Mouse (Mus musculus) gastrocnemius, postnatal 4 days (tissue): ENCODE measurements around the gene Cpne9. TPM values are rescaled to one million over a fixed set of nuclear protein-coding genes. Genes with fewer than 3 reads are reported as not detected.

ENCODE experiments used
- DNase-seq, 2 experiments: peaks; one replicate each; pipeline ENCODE4 v3.0.0; 2021 to 2022; ENCODE audit warnings: low spot score in 2 of 2, mixed read lengths in 2 of 2
- long read RNA-seq, 2 experiments: library from polyadenylated mRNA; stranded (forward); transcript quantifications; one replicate each; pipeline ENCODE4 v2.0.0; 2021
- total RNA-seq, 2 experiments: library from RNA; stranded (reverse); gene quantifications; 2 replicates each; pipeline ENCODE4 v1.2.3; 2021

Cpne9 gene
- total RNA-seq: under 1 TPM in 1 of 2 experiments, not detected in 1; 0.36 TPM
- long read RNA-seq, experiment 1: 0 reads
- long read RNA-seq, experiment 2: 0 reads

DNA sequence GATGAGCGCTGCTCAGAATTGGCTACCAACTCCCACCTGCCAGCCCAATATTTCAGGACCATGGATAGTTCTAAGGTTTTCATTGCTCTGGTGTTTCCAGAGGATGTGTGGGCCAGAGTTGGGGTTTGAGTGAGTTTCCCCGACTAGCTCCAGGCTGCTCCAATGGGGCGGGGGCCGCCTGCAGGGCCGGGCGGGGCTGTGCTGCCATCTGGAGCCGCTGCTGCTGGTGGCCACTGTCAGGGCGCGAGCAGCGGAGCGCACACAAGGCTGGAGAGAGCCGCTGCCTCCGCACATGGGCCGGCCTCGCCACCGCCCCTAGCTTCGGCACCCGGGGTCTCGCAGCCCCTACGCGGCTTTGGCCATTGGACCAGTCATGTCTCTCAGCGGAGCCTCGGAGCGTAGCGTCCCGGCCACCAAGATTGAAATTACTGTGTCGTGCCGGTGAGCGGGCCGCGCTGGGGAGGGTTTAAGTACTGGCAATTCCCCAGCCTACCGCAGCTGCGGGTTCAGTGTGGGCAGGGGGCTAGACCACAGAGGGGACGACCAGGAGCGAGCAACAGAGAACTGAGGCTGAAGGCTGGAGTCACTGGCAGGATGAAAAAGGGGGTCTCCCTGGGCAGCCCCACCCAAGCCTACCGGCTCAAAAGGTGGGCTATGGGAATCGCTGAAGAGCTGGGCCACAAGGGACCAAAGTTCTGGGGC lies at the start of gene Cpne9:
Gene Cpne9, plus strand, starts transcription at position 207 of the 702 bp plus-strand sequence.
- DNase-seq: no peak

DNA sequence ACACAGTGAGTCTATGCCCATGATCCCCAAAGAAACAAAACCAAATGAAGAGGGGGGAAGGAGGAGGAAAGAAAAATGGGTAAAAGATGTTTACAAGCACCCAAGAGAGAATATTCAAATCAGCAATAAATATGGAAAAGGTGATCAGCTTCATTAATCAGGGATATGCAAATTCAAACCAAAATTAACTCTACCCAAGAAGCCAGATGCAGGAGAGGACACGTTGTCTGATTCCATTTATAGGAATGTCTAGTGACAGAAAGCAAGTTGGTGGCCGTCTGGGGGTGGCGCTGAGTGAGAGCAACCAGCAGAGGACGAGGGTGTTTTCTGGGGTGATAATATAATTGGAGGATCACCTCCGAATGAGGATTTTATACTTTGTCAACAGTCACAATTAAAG lies 47.0 kb upstream of the Cpne9 start:
- DNase-seq: no peak

DNA sequence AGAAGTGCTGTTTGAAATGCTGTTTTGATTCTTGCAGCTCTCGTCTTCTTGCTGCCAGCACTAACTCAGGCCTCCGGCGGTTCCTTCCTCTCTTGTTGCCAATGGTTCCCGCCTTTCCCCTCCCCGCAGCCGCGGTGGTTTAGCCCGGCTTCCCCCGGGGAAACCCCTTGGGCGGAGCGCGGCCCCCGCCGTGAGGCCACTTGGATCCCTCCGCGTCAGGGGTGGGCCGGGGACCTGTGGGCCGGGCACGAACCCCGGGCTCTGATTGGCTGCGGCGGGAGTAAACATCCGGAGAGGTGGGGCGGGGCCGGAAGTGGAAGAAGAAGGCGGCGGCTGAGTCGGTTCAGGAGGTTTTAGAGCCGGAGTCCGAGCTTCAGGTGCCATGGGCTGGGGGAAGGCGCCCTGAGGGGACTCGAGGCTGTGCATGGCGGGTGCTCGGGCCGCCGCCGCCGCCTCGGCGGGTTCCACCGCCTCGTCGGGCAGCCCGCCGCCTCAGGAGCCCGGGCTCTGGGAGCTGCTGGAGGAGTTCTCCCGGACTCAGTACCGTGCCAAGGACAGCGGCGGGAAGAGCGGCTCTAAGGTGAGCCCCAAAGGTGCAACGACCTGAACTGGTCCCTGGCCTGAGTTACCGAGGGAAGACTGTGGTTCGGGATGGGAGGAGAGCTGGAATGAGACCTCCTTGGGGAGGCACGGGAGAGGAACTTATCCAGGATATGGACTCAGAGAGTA lies 44.4 kb upstream of the Cpne9 start, which contains the start of gene Mtmr14:
Gene Mtmr14, plus strand, starts transcription at position 302 of the 729 bp plus-strand sequence.
- DNase-seq: peak; percentile 99

DNA sequence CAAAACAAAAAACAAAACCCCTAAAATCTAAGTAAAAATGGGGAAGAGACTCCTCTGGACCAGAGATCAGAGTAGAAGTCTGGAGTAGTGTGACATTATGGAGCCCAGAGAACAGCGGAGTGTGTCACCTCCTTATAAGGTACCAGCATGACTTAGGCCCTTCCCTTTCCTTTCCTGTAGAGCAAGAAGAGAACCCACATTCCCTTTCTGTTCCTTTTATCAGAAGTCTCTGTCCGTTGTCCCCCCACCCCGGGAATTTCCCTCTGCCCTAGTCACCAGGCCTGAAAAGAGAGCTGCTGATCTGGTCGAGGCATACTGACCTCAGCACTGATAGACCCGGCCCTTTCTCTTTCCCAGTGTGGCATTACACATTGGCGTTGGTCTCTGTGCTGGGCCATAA lies 43.7 kb upstream of the Cpne9 start:
- DNase-seq: no peak

DNA sequence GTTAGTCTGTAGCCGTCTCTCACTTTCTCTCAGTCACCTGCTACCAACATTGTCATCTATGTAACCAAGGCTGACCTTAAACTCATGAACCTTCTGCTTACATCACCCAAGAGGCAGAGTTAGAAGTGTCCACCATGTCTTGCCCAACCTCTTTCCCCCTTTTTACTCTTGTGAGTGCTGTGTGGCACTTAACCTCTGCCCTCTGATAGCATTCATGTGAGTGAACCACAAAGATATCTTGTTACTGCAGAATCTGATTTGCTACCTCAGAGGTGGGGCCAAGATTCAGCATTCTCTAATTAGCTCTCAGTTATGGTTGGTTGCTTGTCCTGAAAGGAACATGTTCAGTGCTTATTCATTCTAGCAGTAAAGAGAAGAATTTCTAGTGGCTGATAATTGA lies 39.4 kb upstream of the Cpne9 start:
- no peak for DNase-seq

DNA sequence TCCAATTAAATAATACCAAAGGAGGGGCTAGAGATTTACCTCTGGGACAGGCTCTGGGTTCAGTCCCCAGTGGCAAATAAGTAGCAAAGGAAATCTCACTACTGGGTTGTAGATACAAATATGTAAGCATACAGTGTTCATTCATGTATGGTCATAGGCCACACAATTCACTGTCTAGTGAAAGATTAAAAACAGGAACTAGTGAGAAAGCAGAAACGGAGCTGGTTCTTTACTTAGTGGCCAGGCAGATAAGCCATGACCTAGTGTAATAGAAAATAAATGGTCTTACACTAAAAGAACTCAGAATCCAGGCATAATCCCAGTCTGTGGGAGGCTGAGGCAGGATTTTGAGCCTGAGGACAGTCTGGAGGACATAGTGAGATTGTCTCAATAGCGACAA lies 36.5 kb upstream of the Cpne9 start:
- no peak for DNase-seq

DNA sequence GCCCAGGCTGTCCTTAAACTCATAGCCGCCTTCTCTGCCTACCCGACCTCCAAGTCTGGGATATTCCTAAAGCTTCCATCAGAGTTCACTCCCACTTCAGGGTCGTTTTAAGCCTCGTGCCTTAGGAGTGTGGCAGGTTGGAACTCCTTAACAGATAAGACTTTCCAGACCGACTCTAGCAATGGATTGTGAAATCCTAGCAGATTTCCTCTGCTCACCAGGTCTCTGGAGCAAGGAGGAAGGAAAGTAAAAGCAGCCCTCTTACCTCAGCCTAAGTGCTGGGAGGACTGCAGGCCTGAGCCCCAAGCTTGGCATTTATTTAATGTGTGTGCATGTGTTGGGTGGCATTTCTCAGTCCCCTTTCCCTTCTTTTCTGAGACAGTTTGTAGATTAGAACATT lies 31.3 kb upstream of the Cpne9 start:
- DNase-seq: no peak

DNA sequence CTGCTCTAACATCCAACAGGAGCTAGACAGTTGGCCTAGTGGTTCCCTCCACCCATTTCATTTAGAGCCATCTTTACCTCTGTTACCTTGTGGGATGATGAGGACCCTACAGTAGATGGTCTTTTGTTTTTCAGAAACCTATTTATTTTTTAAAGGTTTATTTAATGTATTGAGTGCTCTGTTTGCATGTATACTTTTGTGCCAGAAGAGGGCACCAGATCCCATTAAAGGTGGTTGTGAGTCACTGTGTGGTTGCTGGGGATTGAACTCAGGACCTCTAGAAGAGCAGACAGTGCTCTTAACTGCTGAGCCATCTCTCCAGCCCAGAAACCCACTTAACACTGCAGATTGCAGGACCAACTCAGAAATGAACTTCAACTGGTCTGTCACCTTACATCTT lies 30.2 kb upstream of the Cpne9 start:
- no peak for DNase-seq

DNA sequence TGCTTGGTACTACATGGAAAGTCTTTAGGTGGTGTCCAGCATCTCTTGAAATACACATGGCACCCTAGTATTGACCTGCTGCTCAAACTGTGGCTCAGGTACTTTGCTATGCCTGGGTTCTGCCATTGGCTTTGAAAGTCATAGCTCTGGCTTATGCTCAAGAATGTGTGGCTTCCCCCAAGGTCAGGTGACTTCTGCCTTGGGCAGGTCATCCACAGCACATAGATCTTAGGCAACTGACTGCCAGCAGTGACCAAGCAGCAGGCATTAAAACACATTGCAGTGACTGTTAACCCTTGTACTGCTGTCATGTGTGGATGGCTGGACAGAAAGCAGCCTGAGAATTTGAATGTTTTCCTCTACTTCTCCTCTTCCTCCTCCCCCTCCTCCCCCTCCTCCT lies 27.2 kb upstream of the Cpne9 start:
- no peak for DNase-seq

DNA sequence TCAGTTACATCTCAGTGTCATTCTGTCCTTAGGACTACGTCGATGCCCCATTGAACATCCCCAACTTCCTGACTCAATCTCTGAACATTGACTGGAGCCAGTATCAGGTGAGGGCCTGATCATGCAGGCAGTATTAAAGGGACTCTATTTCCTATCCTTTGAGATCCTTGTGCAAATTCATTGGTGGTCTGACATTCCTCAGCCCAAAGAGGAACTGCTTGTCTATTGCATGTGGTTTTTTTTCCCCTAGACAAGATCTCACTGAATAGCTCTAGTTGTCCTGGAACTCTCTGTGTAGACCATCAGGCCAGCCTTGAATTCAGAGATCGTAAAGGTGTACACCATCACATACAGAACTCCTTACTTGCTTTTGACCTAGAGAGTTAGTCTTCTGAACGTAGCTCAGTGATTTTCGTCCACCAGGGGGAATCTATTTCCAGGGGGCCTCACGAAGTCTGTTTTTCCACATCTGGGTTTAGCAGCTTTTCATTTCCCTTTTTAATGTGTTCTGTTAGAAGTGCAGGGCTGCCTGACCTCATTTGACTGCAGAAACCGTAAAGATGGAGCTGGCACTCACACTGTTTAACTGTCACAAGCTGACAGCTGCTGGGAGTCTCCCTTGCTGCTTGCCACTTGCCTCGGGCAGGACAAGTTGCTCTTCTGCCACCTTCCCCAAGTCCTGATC lies 20.8 kb upstream of the Cpne9 start:
- DNase-seq: no peak

DNA sequence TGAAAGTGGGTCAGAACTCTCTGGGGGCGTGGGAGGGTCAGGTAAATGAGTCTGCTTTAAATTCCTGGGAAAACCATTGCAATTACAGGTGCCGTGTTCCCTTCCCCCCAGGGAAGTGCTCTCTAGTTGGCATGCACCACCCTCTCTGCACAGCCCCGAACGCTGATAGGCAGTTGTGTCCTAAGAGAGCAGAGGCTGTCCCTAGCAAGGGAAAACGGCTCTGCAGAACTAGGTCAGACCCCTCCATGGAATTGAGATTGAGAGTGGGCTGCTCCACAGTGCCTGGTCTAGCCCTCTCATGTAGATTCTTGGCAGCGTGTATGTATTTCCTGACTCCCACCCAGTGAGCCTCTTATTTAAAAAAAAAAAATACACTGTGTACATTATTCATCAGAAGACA lies 18.6 kb upstream of the Cpne9 start:
- no peak for DNase-seq

DNA sequence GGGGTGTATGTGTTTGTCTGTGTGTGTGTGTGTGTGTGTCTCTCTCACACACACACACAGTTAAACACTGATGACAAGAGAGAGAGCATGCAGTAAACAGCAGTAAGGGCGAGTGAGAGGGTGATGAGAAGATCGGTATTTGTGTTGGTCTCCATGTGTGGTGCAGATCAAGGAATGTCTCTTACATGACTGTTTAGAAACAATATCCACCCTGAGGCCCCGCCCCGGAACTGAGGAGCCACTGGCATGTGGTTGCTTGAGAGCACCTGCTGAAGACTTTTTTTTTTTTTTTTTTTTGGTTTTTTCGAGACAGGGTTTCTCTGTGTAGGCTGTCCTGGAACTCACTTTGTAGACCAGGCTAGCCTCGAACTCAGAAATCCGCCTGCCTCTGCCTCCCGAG lies 17.7 kb upstream of the Cpne9 start:
- DNase-seq: no peak

DNA sequence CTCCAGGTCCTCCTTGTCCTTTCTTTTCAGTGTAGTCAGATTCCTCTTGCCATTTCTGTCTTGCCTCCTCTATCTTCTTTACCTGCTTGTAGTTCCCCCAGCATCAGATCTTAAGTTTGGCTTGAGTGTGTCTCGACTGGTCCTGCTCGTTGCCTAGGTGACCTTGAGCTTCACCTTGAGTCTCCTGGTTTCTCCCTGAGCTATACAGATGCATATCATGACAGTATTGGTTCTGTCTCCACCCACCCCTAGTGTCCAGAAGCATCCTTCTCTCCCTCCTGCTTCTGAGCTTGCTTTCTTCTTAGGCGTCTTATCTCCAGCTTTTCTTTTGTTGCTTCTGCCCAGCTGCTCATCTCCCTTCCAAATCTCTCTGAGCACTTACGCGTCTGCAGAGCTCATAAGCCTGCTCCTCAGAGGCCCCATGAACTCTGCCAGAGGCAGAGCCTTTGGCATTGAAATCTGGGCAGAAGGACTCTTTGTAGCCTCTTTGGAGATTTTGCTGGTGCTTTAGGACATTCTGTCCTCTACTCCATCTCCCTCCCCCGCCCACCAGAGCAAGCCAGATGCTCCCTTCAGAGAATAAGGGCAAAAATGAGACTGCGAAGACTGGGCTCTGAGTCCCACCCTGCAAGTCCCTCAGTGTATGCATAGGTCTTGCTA lies 15.0 kb upstream of the Cpne9 start:
- DNase-seq: no peak

DNA sequence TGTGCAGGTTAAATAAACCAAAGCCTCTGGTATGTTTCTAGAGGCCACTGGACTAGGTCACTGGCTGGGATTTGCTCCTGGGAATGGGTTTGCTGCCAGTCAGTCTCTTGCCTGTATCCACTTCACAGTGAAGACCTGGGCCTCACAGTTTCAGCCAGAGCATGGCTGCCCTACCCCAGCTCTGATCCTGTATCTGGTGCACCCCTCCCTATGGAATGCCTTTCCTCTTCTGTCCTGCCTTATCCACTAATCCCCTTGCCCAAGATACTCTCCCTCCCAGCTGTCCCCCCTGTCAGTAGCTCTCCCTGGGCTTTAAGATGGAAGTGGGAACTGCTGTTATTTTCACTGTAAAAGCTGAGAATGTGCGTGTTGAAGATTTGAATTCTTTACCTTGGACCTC lies 14.1 kb upstream of the Cpne9 start:
- no peak for DNase-seq

DNA sequence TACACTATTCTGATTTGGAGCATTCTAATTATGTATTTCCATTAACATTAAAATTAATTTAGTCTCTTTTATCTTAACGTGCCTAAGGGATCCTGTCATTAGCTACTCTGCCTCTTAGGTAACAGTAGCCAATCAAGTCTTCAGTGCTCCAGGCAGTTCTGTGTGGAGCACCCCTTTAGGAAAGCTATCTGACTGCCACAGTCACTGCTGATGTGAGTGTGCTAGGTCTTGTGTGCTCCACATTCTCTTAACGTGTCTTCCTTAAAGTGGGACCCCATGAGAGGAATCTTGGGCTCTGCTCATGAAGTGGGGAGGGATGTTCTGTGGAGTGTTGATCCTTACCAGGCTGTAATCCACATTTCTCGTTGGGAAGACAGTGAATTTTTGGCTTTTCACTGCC lies 9.7 kb upstream of the Cpne9 start:
- DNase-seq: no peak

DNA sequence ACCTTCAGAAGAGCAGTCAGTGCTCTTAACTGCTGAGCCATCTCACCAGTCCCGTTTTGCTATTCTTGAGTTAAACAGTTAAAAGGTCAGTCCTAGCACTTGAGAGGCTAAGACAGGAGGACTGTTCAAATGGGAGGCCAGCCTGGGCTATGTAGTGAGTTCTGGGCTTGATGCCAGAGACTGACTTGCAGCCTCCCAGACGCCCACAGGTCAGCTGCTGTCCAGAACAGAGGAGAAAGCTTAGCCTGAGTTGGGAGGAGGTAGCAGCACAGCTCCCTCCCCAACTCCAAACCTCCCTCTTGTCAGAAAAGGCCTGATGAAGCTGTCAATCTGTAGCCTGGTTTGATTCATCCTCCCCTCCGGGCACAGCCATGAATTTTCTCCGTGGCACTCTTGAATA lies 5.3 kb upstream of the Cpne9 start:
- DNase-seq: no peak

DNA sequence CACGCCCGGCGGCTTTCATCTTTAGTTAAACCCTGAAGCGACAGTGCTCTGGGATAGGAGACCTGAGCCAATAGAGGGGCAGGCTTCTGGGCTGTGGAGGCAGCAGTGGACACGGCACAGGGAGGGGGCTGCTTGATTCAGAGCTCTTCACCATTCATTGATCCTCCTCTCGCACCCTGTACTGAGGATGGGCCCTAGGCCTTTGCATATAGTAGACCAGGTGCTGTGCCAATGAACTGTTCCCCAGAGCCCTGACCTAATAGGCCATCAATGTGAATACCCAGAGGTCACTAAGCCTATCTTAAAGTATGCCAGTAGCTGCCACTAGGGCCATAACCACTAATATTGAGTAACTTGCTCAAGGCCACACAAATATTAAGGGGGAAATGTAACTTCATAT lies 431 bp upstream of the Cpne9 start:
- no peak for DNase-seq

DNA sequence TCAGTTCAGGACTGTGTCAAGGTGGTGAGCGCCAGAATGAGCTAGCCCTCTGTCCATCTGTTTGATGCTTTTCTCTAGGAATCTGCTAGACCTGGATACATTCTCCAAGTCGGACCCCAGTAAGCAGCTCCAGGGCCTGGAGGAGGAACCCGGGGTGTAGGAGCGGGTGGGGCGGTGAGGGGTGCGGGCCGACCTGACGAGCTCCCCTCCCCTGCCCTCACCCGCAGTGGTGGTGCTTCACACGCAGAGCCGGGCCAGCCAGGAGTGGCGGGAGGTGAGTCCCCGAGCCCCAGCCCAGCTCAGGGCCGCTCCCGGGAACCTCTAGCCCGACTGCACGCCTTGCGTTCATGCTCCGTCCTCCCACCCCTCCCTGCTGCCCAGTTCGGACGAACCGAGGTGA lies 862 bp downstream of the Cpne9 start:
- DNase-seq: no peak

DNA sequence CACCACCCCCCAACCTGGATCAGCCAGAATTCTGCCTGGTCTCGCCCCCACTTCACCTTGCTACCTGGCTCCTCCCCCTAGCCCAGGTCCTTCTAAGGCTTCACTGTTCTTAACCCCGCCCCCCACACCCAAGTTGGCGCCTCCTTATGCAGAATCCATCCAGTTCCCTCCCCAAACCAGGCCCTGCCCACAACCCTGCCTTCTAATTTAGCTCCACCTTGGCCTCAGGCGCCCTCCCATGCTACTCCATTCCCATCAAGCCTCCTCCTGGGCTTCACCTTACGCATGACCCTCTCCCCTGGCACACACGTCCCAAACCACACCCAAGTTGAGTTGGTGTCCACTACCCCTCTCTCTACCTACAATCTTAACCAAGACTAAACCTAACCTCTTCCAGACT lies 1.4 kb downstream of the Cpne9 start:
- no peak for DNase-seq

DNA sequence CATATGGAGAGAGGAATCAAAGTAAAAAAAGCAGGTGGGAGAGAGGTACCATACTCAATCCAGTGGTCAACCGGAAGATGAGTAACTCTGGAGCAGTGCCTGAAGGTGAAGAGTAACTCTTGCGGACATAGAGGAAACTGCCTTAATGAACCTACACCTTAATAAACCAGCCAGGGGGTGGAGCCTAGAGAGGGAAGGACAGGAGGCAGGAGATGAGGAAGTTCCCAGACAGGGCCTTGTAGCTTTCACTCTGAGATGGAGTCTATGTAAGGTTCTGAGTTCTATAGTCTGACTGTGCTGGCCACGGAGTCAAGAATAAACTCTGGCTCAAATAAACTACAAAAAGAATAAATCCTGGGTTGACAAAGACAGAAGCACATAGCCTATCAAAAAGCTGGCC lies 2.8 kb downstream of the Cpne9 start:
- no peak for DNase-seq

DNA sequence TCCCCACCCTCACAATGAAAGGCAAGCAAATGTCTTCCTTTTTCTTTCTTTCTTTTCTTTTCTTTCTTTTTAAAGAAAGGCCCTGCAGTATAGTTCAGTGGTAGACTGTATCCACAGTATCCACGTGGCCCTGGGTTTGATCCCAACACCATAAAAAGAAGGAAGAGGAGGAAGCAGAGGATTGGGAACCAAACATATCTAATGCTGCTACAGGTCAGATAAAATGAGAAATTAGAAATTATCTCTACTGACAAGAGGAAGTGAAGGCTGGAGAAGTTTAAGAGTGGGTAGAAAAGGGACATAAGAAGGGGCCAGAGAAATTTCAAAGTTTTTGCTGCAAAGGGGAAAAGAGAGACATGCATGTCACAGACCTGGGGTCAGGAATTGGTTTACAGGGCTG lies 4.2 kb downstream of the Cpne9 start:
- DNase-seq: no peak

DNA sequence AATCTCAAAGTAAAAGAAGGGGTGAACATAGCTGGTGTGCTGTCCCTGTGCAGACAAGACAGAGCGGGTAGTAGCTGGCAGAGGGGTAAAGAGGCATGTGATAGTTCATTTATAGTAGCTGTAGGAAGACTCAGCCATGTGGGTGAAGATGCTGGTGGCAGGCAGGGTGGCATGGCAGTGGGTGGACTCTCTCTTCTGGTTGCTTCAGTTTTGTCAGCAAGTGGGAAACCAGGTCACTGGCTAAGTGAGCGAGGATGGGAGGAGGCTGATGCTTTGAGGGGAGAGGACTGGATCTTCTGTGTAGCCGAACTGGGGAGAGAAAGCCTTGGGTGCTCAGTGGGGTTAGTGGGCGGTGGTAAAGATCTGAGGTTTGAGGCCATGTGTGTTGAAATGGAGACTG lies 5.1 kb downstream of the Cpne9 start:
- DNase-seq: no peak
